Mouse (Mus musculus) olfactory bulb, adult 2 months (tissue): ENCODE measurements around the gene Olfr780. TPM values are rescaled to one million over a fixed set of nuclear protein-coding genes. Genes with fewer than 3 reads are reported as not detected.
"Not testable (repeated sequence)": the region's sequence is repeated elsewhere in the genome, so short reads cannot be mapped to it uniquely, and the experiment has no call there.

ENCODE experiments used
- H3K27ac ChIP-seq: fragments of 200-500 bp; 2 replicates; pipeline ENCODE4 v1.5.1; 2012; ENCODE audit warnings: low read depth, low read length; ENCODE audit not compliant: insufficient read depth
- H3K4me1 ChIP-seq: fragments of 200-500 bp; 2 replicates; pipeline ENCODE4 v1.6.1; 2012; ENCODE audit warnings: low read length; ENCODE audit not compliant: control insufficient read depth, insufficient read depth
- H3K4me3 ChIP-seq: fragments of 200-500 bp; 2 replicates; pipeline ENCODE4 v1.5.1; 2012; ENCODE audit warnings: mild to moderate bottlenecking, low read depth, low read length, moderate library complexity; ENCODE audit not compliant: insufficient read depth
- CTCF ChIP-seq: fragments of 200-500 bp; IDR thresholded peaks from 2 replicates; pipeline ENCODE4 v1.5.1; 2012; ENCODE audit warnings: low read depth, mild to moderate bottlenecking, low read length, moderate library complexity; ENCODE audit not compliant: insufficient read depth
- POLR2A ChIP-seq: fragments of 200-500 bp; IDR thresholded peaks from 2 replicates; pipeline ENCODE4 v1.6.1; 2012; ENCODE audit warnings: mild to moderate bottlenecking, low read depth, low read length, moderate library complexity; ENCODE audit not compliant: insufficient read depth
- WGBS: fragments of 180-500 bp; shearing (Covaris S2); methylation state at CpG from one replicate; pipeline ENCODE4 v1.1.7; 2018; 5-methylcytosine and 5-hydroxymethylcytosine counted together
- polyA plus RNA-seq: library from polyadenylated mRNA; stranded (reverse); fragments of >200 nt; gene quantifications from 2 replicates; pipeline ENCODE4 v1.2.4, GENCODE M21; 2012; ENCODE audit warnings: low replicate concordance; ENCODE audit not compliant: missing spikeins, insufficient read depth, insufficient read length

The Olfr780 gene
- polyA plus RNA-seq: not detected in 2 replicates

- TF ChIP-seq POLR2A (no peak), CTCF (no peak)
- no peaks in the 10 kb centered on the region for H3K4me1 ChIP-seq
- WGBS: 87% methylated on average over 3 of the region's 3 CpGs
These were observed at the start of gene Olfr780 for GRCm38 (mm10) chr10:129317817-129318216. Gene Olfr780 (plus strand): TSS chr10:129318117.

GRCm38 (mm10) chr10:129271081-129271535, 46.8 kb upstream of the Olfr780 start, which contains the start of gene Olfr777:
Gene Olfr777 (minus strand): TSS chr10:129271485.
- 94% methylated on average over 2 of the region's 2 CpGs for WGBS
- Histone ChIP-seq H3K27ac (no peak within 1 kb of the TSS), H3K4me1 (no peaks in the 10 kb centered on the region), H3K4me3 (no peak within 1 kb of the TSS)
- TF ChIP-seq POLR2A (no peak), CTCF (no peak)

More at GRCm38 (mm10) chr10:129317817-129318216, at the start of gene Olfr780:
- Histone ChIP-seq H3K4me3 (no peak within 1 kb of the TSS), H3K27ac (no peak within 1 kb of the TSS)

- not testable (repeated sequence) for H3K4me3 ChIP-seq, H3K27ac ChIP-seq, H3K4me1 ChIP-seq
- WGBS: 50% methylated on average over 1 of the region's 1 CpGs
These were observed 4.9 kb upstream of the Olfr780 start for GRCm38 (mm10) chr10:129312973-129313372.

GRCm38 (mm10) chr10:129313521-129313920, 4.4 kb upstream of the Olfr780 start:
- no CpG with 5 or more reads among the region's 1 CpGs for WGBS
- H3K4me3 ChIP-seq, H3K27ac ChIP-seq, H3K4me1 ChIP-seq: not testable (repeated sequence)

- TF ChIP-seq POLR2A: no peak
- TF ChIP-seq CTCF: no peak
- Histone ChIP-seq H3K4me3 (no peak within 1 kb of the TSS), H3K4me1 (no peaks in the 10 kb centered on the region), H3K27ac (no peak within 1 kb of the TSS)
These were observed 10.6 kb downstream of the Olfr780 start, which contains the start of gene Olfr781 for GRCm38 (mm10) chr10:129328554-129328953. Gene Olfr781 (plus strand): TSS chr10:129328854.

- Histone ChIP-seq H3K4me1 (no peaks in the 10 kb centered on the region), H3K4me3 (no peak within 1 kb of the TSS), H3K27ac (no peak within 1 kb of the TSS)
- 94% methylated on average over 3 of the region's 3 CpGs for WGBS
- TF ChIP-seq POLR2A: no peak
- TF ChIP-seq CTCF: no peak
These were observed 30.6 kb downstream of the Olfr780 start, which contains the start of gene Olfr782 for GRCm38 (mm10) chr10:129348550-129348949. Gene Olfr782 (plus strand): TSS chr10:129348850.

- H3K27ac ChIP-seq, H3K4me1 ChIP-seq, H3K4me3 ChIP-seq: not testable (repeated sequence)
- WGBS: 75% methylated on average over 2 of the region's 2 CpGs
These were observed 34.6 kb downstream of the Olfr780 start for GRCm38 (mm10) chr10:129352475-129352874.

GRCm38 (mm10) chr10:129356496-129356895, 38.6 kb downstream of the Olfr780 start:
- not testable (repeated sequence) for H3K4me1 ChIP-seq, H3K27ac ChIP-seq, H3K4me3 ChIP-seq
- whole genome bisulfite sequencing: 84% methylated on average over 4 of the region's 4 CpGs

- Histone ChIP-seq H3K4me3 (no peak overlapping the region), H3K27ac (no peak overlapping the region), H3K4me1 (no peaks in the 10 kb centered on the region)
- TF ChIP-seq POLR2A (no peak), CTCF (no peak)
- 75% methylated on average over 5 of the region's 5 CpGs for WGBS
These were observed 39.4 kb downstream of the Olfr780 start for GRCm38 (mm10) chr10:129357307-129357706.

Other genes with a start within 250 kb of the Olfr780 start
- not detected in 2 replicates for gene Olfr766-ps1, start 249.1 kb upstream of the Olfr780 start, polyA plus RNA-seq
- not detected in 2 replicates for gene Olfr767, start 235.2 kb upstream of the Olfr780 start, polyA plus RNA-seq
- gene Olfr768, start 218.7 kb upstream of the Olfr780 start, polyA plus RNA-seq: not detected in 2 replicates
- gene Olfr769, start 200.3 kb upstream of the Olfr780 start, polyA plus RNA-seq: not detected in 2 replicates
- not detected in 2 replicates for gene Olfr770, start 179.1 kb upstream of the Olfr780 start, polyA plus RNA-seq
- gene Olfr771, start 153.4 kb upstream of the Olfr780 start, polyA plus RNA-seq: not detected in 2 replicates
- gene Olfr772, start 140.2 kb upstream of the Olfr780 start, polyA plus RNA-seq: not detected in 2 replicates
- not detected in 2 replicates for gene Olfr773, start 130.7 kb upstream of the Olfr780 start, polyA plus RNA-seq
- not detected in 2 replicates for gene Olfr774, start 81.9 kb upstream of the Olfr780 start, polyA plus RNA-seq
- gene Olfr775, start 69.7 kb upstream of the Olfr780 start, polyA plus RNA-seq: not detected in 2 replicates
- not detected in 2 replicates for gene Olfr776, start 59.0 kb upstream of the Olfr780 start, polyA plus RNA-seq
- gene Olfr777, start 46.6 kb upstream of the Olfr780 start, polyA plus RNA-seq: not detected in 2 replicates
- gene Olfr781, start 10.7 kb downstream of the Olfr780 start, polyA plus RNA-seq: not detected in 2 replicates
- gene Olfr782, start 30.7 kb downstream of the Olfr780 start, polyA plus RNA-seq: not detected in 2 replicates
- not detected in 2 replicates for gene Olfr784, start 66.0 kb downstream of the Olfr780 start, polyA plus RNA-seq
- not detected in 2 replicates for gene Olfr785, start 87.3 kb downstream of the Olfr780 start, polyA plus RNA-seq
- not detected in 2 replicates for gene Olfr786, start 109.2 kb downstream of the Olfr780 start, polyA plus RNA-seq
- not detected in 2 replicates for gene Olfr787, start 143.7 kb downstream of the Olfr780 start, polyA plus RNA-seq
- gene Olfr788, start 152.9 kb downstream of the Olfr780 start, polyA plus RNA-seq: not detected in 2 replicates
- not detected in 2 replicates for gene Olfr789, start 166.6 kb downstream of the Olfr780 start, polyA plus RNA-seq
- gene Olfr790, start 180.4 kb downstream of the Olfr780 start, polyA plus RNA-seq: not detected in 2 replicates
- not detected in 2 replicates for gene Olfr791, start 203.7 kb downstream of the Olfr780 start, polyA plus RNA-seq
- gene Olfr792, start 221.0 kb downstream of the Olfr780 start, polyA plus RNA-seq: not detected in 2 replicates
- not detected in 2 replicates for gene Olfr794, start 249.5 kb downstream of the Olfr780 start, polyA plus RNA-seq